Mouse (Mus musculus) adrenal gland, postnatal 36 days (tissue): Measurements from ENCODE around the gene Csnk2b. TPM values are rescaled to one million over a fixed set of nuclear protein-coding genes. Genes with fewer than 3 reads are reported as not detected.

Experiments
- DNase-seq, 2 experiments: peaks; one replicate each; pipeline ENCODE4 v3.0.0; 2021; ENCODE audit warnings: mixed read lengths in 1 of 2
- total RNA-seq, 2 experiments: library from RNA; stranded (reverse); gene quantifications; 2 replicates each; pipeline ENCODE4 v1.2.3; 2021

Csnk2b gene
- total RNA-seq, 2 experiments from 2014 or later, result 207 to 209 TPM

DNA sequence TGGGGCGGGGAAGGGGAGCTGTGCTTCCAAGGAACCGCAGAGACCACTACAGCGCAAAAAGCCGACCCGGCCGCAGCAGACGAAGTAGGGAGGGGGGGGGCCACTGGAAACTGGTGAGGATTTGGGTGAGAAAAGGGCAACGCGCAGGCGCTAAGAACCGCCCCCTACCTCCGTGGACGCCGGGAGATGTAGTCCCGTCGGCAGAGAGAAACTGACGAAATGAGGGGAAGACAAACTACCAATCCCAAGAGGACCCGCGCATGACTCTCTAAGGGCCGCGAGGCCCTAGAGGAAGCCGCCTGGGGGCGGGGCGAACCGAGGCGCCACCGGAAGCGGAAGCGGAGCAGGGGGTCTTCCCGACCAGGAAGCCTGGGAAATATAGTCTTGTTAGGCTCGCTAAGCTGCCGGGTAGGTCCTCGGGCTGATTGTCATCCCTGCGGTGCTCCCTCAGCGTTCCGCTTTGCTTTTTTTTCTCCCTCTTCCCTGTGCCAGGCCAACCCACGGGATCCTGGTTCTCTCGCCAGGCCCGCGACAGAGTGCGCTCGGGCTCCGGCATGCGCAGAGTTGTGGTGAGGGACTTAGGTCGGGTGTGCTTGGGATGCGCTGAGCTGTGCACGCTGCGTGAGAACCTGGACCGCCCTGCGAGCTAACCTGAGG, 582 bp downstream of the Csnk2b start, which contains the start of gene Gpank1:
Gpank1 (plus strand) TSS at position 313 of the 657 bp plus-strand sequence.
- DNase-seq, result peak; percentile 99

DNA sequence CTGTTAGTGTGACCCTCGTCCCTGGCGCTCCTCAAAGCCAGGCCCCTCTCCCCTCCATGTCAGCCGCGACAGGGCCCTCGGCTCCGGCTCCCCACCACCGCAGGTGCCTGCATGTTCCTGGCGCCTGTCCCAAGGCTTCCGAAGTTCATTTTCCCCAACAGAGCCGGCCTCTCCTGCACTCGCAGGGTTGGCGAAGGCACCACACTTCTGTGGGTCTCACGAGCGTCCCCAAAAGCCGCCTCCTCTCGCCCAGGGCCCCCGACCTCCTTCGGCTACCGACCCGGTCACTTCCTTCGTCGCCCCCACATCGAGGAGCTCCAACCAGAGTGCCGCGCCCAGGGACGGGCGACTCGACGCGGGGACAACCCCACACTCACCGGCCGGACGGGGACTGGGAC, 1.1 kb downstream of the Csnk2b start:
- DNase-seq, result peak; percentile 58 to 75

DNA sequence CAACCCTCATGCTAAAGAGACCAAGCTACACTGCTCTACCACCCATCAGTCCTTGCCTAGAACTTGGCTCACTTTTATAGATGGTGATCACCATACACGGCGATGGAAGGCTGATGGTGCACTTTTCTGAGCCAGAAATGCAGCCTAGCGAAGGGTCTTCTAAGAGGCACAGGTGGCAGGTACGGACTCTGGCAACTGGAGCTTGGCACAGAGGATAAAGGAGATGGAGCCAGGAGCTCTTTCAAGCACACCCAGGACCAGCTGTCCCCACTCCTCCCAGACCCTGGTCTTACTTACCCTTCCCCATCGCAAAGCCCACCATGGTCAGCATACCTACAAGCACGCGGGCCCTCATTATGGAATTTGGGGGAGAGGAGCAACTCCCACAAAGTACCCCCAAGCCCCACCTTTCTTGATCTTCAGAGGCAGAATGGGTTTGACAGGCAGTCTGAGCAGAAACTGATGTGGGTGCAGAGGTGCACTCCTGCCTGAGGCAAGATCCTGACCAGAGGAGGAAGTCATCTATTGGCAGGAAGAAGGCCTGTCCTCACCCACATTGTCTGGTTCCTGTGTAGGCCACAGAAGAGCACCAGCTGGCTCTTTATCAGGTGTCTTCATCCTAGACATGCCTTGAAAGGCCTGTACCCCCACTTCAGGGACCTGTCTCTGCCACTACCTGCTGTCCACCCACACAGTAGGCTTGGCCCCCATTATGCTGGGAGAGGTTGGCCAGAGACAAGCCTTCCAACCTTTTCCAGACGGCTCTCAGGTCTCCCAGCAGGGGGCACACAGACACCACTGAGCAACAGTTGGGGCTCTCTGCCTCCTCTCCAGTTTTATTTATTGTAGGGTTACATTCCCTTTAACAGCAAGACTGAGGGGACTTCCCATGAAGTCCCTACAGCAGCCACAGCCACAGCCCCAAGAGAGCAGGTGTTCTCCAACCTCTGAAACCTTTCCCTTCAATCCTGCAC, 6.5 kb downstream of the Csnk2b start, which contains the start of gene Ly6g5b:
Ly6g5b (minus strand) TSS at position 383 of the 974 bp plus-strand sequence.
- peak; percentile 18 to 61 for DNase-seq

DNA sequence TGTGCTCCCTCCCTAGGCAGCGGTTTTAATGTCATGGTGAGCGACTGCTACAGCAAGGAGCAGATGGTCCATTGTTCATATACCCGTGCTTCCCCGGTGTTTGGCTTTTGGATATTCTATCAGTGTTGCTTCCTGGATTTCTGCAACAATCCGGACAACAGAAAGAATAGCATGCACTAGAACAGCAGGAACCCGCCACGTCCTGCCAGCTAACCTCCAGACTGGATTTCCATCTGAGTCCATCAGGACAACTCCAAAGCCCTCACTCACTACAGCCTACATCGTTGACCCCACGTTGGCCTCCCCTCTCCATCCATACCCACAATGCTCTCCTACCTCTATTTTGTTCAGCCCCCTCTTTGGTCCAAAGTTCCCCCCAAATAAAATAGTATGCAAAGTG, 10.1 kb downstream of the Csnk2b start:
- DNase-seq, result no peak

- DNase-seq, result no peak
Measured at GRCm38 (mm10) chr17:35108097-35108496, 13.8 kb downstream of the Csnk2b start, which contains the start of gene Ly6g5c. TSS of gene Ly6g5c (plus strand) at chr17:35108279.

DNA sequence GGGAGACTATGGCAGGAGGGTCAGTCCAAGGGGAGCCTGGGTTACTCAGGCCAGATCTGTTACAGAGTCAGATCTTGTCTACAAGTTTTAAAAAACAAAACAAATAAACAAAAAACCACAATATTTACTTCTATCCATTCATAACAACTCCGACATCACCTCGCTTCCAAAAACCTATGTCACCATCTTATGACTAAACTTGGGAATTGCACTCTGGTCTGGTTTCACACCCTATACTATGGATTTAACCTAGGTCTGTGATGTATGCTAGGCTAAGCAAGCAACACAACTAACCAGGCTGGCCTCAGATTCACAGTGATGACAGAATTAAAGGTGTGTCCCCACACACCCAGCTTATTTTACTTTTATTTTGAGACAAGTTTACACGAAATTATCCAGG, 15.3 kb downstream of the Csnk2b start:
- DNase-seq, result no peak

DNA sequence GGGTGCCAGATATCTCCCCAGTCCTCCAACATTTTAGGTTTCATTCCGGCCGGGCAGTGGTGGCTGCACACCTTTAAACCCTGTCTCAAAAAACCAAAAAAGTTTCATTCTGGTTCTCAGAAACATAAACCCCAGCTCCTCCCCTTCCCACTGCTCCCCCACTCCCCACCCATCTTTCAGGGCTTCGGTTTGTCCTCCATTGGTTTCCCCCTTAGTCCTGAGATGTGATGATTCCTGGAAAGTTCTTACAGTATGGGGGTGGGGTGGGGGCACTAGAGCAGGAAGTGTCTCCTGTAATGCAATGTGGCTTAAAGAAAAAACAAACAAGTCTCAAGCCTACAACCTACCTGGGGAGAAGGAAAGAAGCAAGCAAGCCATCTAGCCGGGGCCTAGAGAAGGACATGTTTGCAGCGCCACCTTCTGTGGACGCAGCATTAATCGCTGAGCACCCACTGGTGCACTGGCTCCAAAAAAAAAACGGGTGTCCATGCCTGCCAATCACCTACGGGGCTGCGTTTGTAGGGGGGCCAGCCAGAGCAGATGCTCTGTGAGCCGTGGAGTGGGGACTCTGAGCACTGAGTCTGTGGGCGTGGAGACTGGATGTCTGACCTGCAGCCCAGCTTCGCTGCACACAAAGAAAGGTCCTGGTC, 16.0 kb downstream of the Csnk2b start:
- DNase-seq, result peak; percentile 27 to 48

GRCm38 (mm10) chr17:35104754-35105153, 17.1 kb downstream of the Csnk2b start:
- DNase-seq, result no peak

- DNase-seq, result no peak
Measured at GRCm38 (mm10) chr17:35104079-35104478, 17.8 kb downstream of the Csnk2b start.

DNA sequence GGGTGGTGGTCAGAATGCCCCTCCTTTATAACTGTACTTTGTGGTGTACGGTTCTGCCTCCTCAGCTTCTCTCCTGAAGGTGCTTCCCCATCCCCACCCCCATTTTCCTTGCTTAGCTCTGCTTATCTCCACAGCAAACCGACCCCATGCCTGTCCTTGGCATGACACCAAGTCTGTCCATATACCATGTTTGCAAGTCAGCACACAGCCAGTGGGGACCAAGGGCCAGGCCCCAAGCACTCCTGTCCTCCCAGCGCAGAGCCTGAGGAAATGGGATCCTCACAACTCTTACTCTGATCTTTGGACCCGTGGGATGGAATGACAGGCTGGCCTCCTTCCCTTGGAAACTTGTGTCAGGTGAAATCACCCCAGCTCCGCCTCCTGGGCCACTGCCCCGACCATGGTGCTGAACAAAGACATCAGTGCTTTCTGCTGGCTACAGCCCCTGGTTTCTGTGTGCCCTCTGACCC, 18.6 kb downstream of the Csnk2b start:
- no peak for DNase-seq

GRCm38 (mm10) chr17:35102299-35102698, 19.6 kb downstream of the Csnk2b start:
- DNase-seq, result no peak

DNA sequence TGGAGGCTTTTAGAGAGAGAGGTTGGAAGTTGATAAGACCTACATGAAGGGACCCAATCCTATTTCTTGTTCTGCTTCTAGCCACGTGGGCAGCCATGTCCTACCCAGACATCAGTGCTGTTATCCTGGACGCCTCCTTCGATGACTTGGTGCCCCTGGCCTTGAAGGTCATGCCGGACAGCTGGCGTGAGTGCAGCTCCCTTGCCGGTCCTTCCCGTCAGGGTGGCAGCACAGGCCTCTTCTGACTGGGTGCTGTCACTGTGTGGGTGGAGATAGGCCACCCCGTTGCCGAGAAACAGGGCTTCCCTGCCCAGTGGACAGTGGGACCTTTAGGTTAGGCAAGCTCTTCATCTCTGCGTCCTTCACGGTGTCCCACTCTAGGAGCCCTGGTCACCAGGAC, 20.7 kb downstream of the Csnk2b start:
- peak; percentile 33 to 47 for DNase-seq

- DNase-seq, result no peak
Measured at GRCm38 (mm10) chr17:35100196-35100765, 21.6 kb downstream of the Csnk2b start.

DNA sequence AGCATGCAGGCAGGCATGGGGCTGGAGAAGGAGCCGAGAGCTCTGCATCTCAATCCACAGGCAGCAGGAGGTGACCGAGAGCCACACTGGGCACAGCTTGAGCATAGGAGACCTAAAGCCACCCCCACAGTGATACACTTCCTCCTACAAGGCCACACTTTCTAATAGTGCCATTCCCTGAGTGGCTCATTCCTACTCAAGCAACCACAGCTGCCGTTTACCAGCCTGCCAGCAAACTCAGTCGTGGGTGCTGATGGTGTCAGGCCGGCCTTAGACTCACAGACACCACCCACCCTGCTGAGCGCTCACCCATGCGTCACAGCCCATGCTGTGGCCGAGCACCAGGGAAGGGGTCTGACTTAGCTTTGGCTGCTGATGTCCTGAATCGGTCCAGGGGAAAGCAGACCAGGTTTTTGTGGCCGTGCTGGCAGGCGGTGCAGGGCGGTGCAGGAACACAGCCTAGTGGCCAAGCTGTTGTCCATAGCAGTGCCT, 24.6 kb downstream of the Csnk2b start:
- peak in 1 of 2 experiments; percentile 31 for DNase-seq

DNA sequence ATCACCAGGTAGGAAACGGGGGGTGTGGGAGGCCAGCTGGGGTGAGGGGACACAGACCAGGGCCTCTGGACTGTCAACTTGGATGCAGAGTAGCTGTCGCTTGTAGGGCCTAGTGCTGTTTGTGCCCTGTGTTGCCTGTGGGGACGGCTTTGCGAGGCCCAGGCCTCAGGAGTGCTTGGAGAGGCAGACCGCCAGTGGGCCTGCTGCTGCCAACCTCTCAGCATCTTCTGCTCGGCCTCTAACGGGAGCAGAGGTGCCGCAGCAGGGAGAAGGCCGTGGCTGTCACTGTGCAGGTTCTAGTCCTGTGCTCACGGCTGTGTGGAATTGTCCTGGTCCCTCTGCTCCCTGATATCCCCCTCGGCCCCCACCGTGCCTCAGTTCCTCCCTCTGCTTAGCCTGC, 25.3 kb downstream of the Csnk2b start:
- DNase-seq, result no peak

DNA sequence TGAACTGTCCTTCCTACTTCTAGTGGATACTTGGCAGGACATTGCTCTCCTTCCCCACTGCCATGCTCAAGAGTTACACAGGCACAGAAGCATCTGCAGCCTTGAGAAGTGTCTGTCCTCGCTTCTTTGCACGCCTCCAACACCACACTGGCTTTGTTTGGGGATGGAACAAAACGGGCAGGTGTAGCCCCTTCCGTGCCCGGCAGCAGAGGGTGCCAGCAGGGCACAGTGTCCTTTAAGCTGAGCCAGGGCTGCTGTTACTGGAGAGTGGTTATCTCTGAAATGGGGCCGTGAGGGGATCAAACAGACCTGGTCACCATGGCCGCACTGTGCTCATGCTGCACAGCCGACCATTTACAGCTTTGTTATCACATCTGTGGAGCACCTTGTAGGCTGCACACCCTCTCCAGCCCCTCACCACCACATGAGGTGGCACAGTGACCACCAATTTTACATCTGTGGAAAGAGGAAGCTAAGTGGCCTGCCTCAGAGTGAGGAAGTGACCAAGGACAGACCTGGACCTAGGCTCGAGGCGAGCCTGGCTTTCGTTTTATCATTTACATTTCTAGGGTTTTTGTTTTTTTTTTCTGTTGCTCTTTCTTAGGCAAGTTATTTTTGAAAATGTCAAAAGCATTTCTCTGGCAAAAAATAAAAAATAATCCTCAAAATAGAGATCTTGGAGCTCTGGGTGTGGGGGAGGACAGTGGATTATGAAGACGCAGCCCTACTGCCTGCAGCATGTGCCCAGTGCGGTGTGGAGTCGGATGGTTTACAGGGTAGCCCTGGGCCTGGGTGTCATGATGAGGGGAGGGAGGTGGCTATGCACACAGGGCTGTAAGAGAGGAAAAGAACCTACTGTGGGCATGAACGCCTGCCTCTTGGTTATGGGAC, 27.1 kb downstream of the Csnk2b start:
- no peak for DNase-seq

DNA sequence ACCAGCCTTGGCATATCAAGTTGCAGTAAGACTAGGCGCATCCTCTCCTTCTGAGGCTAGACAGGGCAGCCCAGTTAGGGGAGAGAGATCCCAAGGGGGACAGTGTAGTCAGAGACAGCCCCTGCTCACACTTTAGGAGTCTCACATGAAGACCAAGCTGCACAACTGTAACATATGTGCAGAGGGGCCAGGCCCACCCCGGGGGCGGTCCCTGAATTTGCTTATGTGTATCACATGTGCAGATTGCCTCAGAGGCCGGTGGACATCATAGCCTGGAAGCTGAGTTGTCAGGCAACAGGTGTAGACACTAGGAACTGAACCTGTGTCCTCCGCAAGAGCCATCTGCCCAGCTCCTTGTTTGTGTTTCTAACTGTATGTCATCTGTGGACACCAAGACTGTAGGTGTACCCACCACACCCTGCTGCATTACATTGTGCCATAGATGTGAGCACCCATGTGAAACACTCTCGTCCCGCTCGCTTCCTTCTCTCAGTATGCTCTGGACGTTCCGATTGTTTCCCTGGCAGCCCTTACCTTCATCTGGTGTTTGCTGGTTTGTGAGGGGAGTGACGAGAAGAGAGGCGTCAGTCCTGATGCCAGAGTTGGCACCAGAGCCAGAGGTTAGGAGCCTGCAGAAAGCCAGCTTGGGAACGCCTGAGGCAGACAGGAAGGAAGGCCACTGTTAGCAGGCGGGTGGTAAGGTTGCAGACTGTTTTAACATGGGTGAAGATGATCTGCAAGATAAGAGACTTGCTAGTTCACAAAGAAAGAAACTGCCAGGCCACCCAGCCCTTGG, 29.3 kb downstream of the Csnk2b start:
- no peak for DNase-seq

DNA sequence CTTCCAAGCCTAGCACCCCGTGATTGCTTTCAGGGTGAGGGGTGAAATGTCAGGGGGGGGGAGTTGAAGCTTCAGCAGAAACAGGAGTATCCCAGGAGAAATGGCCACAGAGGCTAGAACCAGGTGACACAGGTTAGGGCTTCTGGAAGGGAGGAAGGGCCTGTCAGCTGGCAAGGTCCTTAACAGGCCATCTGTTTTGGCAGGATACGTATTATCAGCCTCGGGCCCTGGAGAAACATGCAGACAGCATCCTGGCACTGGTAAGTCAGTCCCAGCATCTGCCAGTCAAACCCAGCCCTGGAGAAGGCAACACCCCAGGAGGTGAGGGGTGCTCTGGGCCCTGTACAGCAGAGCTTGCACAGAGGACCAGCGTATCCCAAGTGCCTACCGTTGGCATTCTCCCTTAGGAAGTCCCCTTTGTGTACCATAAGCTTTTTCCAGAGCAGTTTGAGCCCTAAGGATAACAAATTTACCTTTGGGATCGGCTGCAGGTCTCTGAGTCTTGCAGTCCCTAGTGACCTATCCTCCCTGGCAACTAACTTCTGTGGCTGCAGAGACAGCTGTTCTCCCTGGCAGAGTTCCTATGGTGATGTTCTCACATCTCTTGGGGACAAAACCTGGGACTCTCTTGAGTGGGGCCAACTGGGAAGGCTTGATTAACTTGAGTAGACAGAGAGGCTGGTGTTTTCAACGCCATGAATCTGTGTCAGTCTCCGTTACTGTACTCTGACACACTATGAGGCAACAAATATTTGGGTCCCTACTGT, 31.5 kb downstream of the Csnk2b start:
- peak in 1 of 2 experiments; percentile 26 for DNase-seq
